Mouse (Mus musculus) heart, adult 18-20 months (tissue): ENCODE results near the gene Coq3. TPM values are rescaled to one million over a fixed set of nuclear protein-coding genes. Genes with fewer than 3 reads are reported as not detected.

Experiments
- total RNA-seq, 2 experiments: library from RNA; stranded (reverse); gene quantifications; 2 replicates each; pipeline ENCODE4 v1.2.3; 2021

Coq3 gene
- total RNA-seq, 2 experiments from 2014 or later = 38.7 to 39.9 TPM

Other genes starting within 250 kb of the Coq3 start
- gene Prdm13, start 193.7 kb upstream of the Coq3 start, total RNA-seq = not detected
- gene Ccnc, start 152.0 kb upstream of the Coq3 start, total RNA-seq = 10 to 100 TPM; 15.0 to 15.1 TPM
- gene Usp45, start 112.5 kb upstream of the Coq3 start, total RNA-seq = 10 to 100 TPM; 12.4 to 12.5 TPM
- 10 to 100 TPM; 17.6 to 17.8 TPM for gene Tstd3, start 112.5 kb upstream of the Coq3 start, total RNA-seq
- 10 to 100 TPM; 16.6 to 25.0 TPM for gene Pnisr, start 32.1 kb upstream of the Coq3 start, total RNA-seq
- 1 to 10 TPM; 1.1 to 1.6 TPM for gene Faxc, start 51.7 kb downstream of the Coq3 start, total RNA-seq